Mouse (Mus musculus) layer of hippocampus, adult 9-10 months (tissue): ENCODE measurements around the gene Glb1l.
"Not testable (repeated sequence)": the region's sequence is repeated elsewhere in the genome, so short reads cannot be mapped to it uniquely, and the experiment has no call there.

ENCODE experiments used
- DNase-seq: peaks from one replicate; pipeline ENCODE4 v3.0.0; 2022; ENCODE audit warnings: low spot score

The Glb1l gene

DNA sequence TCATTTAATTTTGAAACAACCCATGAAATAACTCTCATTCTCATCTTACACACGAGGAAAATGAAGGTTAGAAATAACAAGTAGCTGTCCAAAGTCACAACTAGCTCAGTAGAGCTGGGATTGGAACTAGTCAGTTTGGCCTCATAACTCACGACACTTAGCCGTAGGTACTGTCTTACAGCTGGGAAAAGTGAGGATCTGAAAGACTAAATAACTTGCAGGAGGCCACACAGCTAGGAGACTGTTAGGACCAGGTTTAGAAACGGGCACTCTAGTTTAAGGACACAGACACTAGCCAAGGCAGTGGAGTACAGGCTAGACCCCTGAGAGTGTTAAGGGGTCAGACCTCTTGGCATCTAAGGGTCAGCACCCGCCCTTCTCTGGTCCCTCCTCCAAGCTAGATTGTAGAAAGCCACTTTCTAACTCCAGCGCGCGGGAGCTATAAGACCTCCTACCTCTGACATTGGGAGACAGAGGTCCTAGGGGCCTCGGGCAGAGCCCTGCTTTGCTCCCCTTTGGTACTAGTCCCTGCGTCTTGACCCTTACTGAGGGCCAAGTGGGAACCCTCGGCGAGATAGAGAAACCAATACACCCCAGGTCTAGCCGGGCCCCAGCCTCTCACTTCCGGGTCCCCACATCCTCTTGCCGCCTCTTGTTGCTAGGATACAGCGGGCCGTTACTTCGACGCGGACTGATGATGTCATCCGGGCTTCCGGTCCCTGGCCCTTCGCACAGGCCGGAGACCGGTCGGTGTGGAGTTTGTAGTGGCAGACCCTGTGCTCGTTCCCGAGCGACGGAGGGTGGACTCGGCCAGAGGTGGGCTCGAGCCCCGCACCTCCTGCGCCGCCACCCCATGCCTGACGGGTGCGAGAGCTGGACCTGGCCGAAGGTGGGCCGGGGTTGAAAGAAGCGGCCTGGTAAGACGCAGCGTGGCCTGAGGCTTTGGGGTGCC, at the start of gene Glb1l, which contains the start of gene Stk16:
Glb1l (minus strand) TSS at position 678 of the 952 bp plus-strand sequence.
Stk16 (plus strand) TSS at position 703 of the 952 bp plus-strand sequence.
- DNase-seq: peak; percentile 85

DNA sequence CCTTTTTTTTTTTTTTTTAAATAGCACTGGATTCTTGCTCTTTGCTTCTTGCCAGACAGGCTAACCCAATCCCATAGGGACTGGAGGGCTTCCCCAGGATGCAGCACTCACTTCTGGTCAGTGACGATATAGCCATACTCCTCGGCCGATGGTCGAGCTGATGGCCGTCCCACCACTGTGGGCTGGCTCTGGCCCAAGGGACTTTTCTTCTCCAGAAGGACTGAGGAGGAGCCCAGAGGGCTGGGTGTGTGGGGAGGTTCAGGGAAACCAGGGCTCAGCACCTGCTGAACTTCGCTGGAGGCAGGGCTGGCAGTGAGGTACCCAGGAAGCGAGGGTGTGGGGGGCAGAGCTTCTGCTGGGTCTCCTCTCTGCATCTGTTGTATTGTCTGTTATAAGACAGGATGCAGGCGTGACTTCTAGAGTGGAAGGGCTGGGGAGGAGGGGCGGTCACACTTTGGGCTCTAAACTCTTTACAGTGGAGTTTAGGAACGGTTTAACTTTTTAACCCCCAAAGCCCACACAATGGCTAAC, 45.0 kb upstream of the Glb1l start:
- DNase-seq: no peak

DNA sequence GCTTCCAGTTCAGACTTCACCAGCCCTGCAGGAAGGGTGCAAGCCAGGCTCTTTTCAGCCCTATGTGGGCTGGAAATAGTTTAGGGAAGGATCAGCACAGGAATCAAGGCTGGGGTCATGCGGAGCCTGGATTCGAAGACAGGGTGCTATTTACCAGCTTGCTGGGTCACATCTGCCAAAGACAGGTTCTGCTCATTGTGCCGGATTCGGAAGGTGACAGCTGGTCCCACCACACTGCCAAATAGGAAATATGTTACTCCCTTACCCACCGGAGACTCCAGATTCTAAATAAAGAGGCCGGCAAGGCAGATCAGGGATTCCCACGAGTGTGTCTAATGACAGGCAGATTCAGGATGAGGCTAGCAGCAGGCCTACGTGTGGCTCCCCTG, 44.0 kb upstream of the Glb1l start:
- no peak for DNase-seq

DNA sequence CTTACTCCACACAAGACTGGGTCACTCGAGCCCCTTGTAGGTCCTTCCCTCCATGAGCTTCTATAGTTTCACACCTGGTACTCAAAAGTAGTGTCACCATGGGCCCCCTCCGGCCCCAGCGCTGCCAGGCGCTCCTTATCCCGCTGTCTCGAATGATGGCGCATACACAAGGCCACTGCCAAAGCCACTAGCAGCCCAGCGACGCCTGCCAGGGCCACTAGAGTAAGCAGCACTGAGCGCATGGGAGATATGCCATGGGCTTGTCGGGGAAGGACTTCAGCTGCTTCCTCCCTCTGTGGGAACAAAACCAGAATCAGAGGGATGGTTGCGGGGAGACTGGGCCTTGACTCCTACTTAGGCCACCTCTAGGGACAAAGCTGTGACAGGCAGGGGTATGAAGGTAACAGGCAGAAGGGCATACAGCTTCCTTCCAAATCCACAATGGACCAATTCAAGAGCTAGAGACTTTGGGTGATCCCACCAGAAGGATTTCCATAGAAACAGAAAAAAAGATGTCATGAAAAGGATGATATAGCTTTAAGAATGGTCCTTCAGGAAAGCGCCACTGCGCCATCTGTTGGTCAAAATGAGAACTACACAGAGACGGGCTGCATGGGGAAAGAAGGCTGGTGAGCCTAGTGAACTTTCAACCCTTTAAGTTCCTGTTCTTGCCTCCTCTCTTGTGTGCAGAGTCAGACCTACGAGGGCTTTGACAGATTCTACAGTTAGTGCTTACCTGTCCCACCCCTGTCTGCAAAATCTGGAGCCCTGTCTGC, 43.4 kb upstream of the Glb1l start:
- DNase-seq: no peak

DNA sequence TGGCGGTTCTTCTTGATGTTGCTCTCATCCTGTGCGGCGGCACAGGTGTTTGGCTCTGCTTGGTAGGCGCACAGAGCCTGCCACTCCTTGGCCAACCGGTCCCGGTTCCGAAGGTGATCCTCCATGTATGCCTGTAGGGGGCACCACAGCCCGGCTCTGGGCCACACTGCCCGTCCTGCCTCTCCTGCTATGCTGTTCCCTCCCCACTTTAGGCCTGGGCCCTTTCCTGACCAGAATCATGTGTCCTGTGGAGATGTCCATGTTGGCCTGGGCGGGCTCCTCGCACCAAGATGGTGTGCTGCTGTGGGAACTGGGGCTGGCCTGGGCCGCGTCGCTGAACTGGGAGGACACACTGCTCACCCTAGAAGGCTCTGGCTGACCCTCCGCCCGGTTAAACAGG, 42.4 kb upstream of the Glb1l start:
- DNase-seq: no peak

DNA sequence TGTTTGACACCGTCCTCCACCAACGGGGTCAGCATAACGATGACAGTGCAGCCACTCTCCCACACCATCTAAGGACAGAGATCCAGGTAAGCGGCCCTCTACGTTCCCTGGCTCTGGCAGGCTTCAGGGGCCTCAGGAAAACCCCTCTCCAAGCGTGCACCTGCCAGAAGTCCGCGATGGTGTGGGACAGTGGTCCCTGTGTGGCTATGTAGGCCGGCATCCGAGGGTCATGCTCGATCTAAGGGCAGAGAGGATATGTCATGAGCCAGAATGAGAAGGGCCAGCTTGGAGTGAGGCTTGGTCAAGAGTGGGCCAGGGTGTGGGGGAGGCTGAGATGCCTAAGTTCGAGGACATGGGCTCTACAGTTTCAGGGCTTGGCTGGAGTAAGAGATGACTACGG, 41.7 kb upstream of the Glb1l start:
- no peak for DNase-seq

DNA sequence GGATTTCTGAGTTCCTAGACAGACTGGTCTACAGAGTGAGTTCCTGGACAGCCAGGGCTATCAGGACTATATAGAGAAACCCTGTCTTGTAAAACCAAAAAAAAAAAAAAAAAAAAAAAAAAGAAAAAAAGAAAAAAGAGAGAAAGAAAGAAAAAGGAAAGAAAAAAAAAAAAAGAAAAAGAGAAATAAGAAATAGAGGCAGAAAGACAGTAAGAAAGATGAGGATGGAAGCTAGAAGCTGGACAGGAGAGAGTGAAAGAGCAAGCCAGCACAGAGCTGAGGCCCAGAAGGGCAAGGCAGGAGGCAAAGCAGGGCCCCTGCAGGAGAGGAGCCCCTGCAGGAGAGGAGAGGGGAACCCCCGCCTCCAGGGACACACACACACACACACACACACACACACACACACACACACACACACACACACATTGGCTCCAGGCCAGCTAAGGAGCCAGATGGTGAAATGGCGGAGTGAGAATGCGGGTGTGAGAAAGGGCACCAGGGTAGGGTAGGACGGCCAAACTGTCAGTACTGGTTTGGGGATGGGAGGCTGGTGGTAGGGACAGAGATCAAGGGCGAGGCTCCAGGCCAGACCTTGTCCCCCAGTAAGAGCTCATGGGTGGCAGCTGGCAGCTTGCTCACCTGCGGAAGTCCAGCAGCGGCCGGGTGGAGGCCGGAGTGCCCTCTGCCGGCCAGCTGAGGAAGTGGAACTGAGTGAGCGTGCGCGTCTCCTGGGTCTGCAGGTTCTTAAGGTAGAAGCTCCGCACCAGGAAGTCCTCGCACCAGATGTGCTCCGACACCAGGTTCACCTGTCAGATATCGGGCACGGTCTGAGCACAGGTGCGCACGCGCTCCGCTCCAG, 40.7 kb upstream of the Glb1l start:
- DNase-seq: no peak

DNA sequence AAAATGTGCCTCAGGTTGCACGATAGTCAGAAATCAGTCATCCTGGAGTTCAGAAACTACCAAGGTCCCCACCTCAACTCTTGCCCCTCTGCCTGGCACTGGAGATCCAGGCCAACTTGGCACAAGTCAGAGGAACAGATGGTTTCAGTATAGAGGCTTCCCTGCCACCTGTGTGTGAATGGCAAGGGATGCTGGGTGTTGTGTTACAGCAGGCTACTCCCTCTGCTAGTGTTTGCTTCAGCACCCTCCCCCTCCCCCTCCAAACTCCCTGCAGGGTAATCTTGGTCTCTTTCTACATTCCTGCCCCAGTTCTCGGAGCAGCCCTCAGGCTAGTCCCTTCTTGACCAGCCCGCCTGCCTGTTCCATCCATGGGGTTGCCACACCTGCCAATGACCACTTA, 39.9 kb upstream of the Glb1l start:
- no peak for DNase-seq

DNA sequence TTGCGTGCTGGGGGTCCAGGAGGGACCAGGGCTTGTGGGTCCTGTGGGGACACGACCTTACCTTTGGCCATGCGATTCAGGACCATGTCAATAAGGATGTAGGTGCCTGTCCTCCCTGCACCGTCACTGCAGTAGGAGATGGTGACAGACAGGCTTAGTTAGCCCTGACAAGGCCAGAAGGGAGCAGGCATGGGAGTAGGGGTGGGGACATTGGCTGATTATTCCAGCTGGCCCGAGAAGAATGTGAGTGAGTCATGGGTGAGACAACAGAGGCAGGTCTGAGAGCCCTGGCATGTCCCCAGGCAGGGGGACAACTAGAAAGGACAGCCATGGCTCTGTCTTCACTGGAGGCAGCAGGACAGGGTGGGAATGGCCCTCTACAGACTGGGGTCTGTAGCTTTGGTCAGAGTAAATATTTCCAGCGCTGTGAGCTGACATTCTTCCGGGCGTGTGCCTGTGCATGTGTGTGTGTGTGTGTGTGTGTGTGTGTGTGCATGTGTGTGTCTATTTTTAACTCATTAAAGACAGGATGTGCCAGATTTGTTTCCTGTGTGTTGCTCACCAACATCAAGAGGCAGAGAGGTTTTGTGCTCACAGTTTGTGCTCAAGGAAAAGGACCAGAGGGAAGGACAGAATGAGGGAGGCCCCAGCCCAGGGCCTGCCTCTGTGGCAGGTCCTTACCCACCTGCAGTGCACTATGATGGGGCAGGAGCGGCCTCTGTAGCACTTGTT, 37.6 kb upstream of the Glb1l start:
- DNase-seq: no peak

DNA sequence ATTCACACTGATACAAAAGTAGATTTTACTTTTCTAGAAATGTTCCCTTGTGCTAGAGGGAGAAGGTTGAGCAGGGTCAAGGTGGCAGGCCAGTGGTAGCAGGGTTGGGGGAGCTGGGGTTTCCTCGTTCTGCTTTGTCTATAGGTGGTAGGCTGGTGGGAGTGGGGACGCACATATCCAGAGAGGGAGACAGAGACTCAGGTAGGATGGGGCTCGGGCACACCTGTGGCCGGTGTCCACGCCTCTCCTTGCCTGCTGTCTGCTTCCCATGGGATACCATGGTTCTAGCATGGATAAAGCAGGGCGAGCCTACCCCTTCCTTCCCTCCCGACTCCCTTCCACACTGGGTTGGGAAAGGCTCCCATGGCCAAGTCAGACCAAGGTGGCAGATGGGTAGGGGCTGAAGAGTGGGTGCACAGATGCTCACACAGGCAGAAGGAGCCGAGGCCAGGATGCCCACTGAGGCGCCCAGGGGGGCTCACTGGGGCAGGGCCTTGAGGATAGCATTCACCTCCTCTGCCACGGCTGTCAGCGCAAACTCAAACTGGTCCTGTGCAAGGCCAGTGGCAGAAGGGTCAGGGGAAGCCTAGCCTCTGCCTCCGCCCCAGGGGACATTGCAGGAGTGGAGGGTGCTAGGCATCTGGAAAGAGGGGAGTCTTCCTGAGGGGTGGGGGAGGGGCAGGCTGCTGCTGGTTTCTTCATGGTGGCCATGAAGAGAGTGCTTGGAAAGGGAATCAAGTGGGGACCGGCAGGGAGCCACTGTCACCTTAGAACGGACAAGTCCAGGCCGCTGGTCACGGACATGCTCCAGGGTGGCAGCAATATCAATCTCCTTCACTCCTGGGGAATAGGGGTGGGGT, 36.7 kb upstream of the Glb1l start:
- DNase-seq: no peak

DNA sequence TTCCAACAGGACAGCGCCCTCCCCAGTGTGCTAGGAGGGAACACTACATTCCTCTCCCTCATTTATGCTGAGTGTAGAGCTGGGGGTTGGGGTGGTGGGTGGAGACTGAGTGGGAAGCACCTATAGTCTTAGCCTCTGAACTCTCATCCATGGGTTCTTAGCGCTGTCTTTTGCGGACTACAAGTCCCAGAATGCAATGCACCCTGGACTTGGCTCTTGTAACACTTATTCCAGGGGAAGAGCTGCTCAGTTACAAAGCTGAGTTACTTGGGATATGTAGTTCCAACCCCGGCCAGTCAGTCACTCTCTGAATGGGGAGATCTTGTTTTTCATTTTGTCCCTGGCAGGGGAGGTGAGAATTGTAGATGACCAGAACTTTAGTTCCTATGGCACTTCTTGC, 34.2 kb upstream of the Glb1l start:
- no peak for DNase-seq

DNA sequence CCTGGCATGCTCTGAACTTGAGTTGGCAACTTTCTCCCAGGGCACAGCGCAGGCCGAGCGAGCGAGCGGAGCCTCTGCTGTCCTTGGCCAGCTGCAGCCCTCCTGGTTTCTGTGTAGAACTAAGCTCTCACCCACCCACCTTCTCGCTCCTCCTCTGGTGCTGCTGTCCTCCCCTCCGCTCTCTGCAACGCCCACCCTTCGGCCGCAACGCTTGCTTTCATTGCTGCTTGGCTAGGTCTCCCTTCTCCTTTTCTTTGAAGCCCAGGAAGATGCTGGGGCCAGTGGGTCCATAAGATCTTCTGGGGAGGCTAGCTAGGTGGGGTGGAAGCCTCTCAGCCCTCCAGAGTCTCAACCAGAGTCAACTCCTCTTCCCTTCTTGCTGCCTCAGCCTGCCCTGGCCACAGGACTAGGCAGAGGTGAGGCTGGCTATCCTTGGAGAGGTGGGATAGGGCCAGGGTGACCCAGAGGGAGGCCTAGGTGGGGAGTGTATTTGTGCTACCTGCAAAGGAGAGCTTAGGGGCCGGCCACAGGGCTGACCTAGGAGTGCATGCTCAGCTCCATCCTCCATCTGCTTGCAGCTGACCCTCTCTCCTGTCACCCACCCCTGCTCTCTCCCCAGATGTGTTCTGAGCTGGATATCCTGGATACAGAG, 33.7 kb upstream of the Glb1l start:
- DNase-seq: no peak

DNA sequence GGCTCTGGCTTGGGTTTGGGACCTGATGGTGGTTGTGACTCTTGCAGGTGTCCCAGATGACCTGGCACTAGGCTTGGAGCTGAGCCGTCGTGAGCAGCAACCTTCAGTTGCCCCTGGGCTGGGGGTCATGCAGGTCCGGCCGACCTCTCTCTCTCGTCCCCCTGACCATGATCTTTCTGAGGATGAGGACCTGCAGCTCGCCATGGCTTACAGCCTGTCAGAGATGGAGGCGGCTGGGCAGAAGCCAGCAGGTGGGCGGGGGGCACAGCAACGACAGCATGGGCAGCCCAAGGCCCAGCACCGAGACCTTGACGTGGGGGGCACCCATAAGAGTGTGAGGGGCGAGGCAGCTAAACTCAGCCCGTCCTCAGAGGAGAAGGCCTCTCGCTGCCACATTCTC, 32.8 kb upstream of the Glb1l start:
- DNase-seq: no peak

DNA sequence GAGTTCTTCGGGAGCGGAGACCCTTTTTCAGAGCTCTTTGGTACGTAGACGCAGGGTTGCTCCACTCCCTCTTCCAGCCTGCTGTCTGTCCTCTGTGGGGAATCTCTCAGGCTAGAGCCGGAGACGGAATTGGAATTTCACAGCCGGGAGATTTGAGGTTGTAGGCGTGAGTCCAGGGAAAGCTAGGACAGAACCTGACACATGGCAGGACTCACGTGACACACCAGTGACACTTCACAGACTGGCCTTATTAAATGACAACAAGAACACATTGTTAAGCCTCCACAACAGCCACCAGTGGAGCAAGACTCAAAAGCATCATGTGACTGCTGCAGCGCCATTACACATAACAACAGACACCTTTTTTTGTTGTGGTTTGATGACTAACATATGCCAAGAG, 29.0 kb upstream of the Glb1l start:
- DNase-seq: no peak

DNA sequence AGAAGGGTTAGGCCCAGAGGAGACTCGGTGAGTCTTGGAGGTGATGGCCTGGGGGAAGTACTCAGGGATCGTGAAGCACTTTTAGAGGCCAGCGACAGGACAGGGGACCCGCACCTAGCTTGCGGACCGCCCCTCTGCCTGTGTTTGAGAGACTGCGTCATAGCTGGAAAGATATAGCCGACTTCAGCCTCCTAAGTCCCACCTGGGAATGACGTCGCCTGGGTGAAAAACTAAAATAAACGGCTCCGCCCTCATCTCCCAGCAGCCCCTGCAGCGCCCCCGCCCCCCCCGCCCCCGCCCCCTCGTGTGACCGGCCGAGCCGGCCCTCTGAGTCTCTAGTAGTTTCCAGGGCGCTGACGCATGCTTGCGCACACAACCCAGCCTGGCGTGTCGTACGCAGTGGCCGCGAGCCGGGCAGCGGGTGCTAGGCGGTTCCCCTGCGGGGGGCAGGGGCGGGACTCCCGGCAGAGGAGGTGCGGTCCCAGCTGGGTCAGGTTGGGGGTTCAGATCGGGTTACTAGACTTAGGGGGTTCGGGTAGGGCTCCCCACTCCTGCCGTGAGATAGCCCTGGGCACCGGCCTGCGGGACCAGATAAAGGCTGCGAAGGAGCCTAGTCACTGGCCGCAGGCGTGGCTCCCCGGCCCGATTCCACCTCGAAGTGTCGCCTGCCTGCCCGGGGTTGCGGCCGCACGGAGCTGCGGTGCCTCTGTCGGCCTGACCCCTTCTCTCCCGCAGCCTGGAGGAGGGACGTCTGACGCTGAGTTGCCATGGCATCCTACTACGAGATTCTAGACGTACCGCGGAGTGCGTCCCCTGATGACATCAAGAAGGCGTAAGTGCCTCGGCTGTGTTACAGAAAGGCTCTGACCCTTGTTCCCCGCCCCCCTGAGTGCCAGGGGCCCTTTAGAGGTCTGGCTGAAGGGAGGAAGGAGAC, 25.8 kb upstream of the Glb1l start, which contains the start of gene Dnajb2:
Dnajb2 (plus strand) TSS at position 290 of the 934 bp plus-strand sequence.
- no peak for DNase-seq

DNA sequence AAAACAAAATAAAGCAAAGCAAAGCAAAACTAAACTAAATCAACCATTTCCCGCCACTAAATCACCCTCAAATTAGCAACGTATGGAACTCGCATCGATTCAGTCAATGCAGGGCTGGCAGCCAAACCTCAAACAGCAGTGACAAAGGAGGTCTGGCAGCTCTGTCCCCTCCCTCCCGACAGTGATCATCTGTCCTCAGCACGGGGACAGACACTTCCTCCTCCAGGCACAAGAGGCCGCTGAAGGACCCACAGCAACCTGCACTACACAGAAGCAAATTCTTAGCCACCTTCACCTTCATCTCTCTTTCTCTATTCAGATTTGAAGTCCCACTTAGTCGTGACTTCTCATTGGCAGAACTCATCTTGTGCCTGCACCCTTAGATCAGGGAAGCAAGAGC, 24.0 kb upstream of the Glb1l start:
- no peak for DNase-seq

DNA sequence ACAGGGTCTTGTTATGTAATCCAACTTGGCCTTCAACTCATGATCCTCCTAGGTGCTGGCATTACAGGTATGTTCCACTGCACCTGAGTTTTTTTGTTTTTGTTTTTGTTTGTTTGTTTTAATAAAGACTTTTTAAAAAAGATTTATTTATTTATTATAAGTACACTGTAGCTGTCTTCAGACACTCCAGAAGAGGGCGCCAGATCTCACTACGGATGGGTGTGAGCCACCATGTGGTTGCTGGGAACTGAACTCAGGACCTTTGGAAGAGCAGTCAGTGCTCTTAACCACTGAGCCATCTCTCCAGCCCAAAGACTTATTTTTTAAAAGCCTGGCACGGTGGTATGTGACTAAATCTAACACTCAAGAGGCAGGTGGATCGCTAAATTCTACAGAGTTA, 21.9 kb upstream of the Glb1l start:
- not testable (repeated sequence) for DNase-seq

DNA sequence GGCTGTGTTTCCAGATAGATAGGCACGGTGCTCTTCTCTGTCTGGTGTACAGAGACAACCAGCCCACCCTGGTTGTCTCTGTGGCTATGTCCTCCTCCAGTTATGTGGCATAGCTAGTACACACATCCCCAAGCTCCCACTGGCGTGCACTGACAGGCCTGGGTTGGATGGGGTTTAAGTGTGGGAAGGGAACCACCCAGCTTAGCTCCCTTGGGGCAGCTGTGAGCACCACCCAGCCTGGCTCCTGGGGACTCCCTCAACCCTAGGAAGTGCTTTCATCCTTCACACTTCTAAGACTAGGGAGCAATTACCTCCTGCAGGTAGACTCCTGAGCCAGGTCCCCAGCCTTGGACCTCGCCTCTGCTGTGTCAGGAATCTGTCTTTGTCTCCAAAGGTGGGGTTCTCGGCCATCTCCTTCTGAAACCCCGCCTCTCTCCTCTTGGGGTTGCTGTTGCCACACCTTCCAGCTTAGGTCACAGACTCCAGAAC, 21.1 kb upstream of the Glb1l start, which contains the start of gene A630095N17Rik:
A630095N17Rik (minus strand) TSS at position 439 of the 489 bp plus-strand sequence.
- DNase-seq: no peak
